Mouse (Mus musculus) CD4-positive, CD25-positive, alpha-beta regulatory T cell, adult 4 months (primary cell): ENCODE data around the gene C8a. TPM values are rescaled to one million over a fixed set of nuclear protein-coding genes. Genes with fewer than 3 reads are reported as not detected.

Experiments used
- ATAC-seq: one replicate; pipeline ENCODE4 v1.8.0; 2017
- polyA plus RNA-seq, 2 experiments: library from polyadenylated mRNA; unstranded; fragments of 100-300 nt; shearing (Covaris generic); gene quantifications; one replicate each; pipeline ENCODE4 v1.2.1; 2017

The C8a gene
- polyA plus RNA-seq, 2 experiments from 2014 or later = not detected

GRCm38 (mm10) chr4:104838342-104838741 is 37.9 kb downstream of the C8a start:
- no peak for ATAC-seq

- ATAC-seq = no peak
These were observed 41.1 kb downstream of the C8a start for GRCm38 (mm10) chr4:104835096-104835495.

DNA sequence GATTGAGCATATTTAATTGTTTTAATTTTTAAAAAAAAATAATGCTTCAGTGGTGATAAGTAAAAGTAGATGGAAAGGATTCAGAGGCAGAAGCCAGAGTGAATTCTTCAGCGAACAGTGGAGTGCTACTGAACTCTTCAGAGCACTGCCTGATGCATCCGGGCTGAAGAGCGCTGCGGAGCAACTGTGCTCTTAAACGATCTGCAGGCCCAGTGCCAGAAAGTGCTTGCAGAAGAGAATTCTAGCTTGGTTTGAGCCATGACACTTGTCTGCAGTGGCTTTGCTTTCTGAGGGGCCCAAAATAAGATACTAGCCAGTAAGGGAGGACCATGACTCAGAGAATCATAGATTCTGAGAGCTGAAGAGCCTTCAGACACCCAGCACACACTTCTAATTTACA is 47.3 kb downstream of the C8a start:
- no peak for ATAC-seq

DNA sequence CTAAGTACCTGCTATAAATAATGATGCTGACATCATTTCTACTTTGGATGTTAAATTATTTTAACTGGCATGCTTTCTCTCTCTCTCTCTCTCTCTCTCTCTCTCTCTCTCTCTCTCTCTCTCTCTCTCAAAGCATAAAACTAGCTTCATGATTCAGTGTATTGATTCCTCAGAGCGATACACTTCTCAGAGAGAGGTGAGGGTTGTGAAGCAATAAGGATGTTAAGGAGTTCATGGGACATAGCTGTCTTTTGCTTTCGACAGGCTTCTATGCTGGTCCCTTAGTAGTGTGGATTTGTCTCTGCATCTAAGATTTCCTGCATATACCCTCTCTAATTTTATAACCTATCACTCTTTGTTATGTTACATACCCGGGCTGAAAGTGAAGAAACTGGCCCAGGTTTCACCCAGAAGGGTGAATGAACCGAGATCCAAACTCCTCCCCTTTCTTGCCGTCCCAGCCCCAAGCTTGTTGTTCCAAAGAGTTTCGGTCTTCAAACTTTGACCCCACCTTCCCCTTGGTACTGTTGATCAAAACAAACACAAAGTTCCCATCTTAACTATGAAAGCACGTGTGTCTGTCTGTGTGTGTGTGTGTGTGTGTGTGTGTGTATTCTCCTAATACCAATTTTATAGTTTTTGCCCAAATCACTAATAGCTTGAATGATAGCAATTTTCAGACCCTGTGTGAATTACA is 51.7 kb downstream of the C8a start:
- no peak for ATAC-seq

DNA sequence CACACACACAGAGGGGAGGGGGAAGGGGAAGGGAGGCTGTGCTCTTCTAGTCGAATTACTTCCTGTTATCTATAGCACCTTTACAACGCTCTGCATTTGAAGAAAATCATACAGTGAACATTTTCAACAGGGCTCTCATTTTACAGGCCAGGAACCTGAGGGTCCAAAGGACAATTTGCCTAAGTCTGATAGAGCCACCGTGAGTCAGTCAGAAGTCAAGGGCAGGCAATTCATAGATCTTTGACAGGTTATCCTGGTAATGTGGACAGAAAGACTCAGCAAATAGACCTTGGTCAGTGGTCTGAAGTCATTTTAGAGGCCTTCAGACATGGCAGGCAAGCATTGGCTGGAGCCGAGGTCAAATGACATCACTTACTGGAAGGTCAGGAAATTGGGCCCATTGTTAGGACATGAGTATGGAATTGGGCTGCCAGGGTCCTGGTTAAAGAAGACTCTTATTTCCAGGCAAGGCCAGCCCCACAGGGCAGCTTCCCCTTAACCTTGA is 52.5 kb downstream of the C8a start:
- ATAC-seq = no peak

- ATAC-seq = no peak
These were observed 56.3 kb downstream of the C8a start for GRCm38 (mm10) chr4:104819891-104820290.

DNA sequence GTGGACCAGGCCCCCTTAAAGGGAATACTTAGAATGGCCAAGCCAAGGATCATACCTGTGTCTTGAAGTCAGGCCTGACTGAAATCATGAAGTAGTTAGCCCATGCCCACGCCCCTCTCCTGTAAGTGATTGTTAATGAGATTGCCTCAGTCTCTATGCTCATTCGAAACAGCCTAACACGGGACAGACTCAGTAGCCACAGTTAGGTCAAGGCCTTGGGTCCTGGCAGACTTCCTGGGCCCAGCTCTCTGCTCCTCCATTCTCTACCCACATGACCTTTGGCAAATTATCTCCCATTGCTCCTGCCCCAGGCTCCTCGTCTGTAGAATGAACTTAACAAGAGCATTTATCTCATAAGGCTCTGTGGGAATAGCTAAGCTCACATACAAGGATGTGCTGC is 57.2 kb downstream of the C8a start:
- no peak for ATAC-seq

GRCm38 (mm10) chr4:104817509-104817908 is 58.7 kb downstream of the C8a start:
- no peak for ATAC-seq

DNA sequence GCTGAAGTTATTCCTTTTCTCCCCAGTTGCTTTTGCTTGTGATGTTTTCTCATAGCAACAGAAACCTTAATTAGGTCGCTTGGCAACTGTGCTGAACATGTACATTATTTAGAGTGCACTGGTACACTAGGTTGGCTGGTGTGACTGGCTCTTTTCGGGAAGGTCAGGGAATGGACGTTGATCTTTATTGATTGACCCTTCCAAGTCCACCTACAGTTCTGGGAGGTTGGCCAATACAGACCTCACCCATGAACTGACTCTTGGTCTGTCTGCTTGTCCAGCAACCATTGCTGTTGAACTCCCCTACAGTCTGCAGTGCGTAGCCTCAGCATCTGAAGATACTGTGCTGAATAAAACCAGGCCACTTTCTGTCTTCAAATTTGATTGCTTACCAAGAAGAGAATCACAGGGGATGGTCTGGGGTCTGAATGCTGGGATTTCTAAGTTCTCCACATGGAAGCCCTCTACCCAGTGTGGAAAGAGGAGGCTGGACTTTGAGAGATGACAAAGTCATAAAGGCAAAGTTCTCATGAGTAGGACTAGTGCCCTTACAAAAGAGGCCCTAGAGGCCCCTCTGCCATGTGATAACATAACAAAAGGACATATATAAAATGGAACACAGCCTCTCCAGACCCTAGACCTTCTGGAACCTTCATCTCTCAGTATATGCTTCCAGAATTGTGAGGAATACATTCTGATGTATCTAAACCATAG is 59.5 kb downstream of the C8a start:
- ATAC-seq = no peak

- ATAC-seq = no peak
These were observed 62.6 kb downstream of the C8a start for GRCm38 (mm10) chr4:104813617-104814016.

DNA sequence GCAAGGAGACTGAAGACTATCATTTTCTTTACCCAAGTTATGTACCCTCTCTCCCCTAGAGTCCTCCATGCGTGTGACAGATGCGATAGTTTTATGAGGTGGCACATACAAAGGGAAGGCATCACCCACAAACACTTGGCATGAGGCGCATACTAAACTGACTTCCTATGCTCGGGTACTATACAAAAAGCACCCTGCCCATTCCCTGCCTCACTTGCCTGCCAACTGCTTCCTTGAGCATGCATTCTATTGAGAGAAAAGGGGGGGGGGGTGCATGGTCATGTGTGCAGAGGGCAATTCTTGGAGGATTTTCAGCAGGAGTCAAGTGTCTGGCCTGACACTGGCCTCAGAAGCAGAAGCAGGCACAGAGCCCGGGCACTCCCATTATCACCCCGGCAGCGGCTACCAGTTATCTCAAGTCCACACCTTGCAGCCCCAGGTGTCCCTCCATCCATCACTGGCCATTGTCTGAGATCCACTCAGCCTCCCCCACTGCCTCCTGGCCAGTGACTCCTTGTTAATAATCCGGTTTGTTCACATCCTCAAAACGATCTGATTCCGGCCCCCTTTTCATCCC is 65.4 kb downstream of the C8a start:
- no peak for ATAC-seq

- ATAC-seq = no peak
These were observed 70.6 kb downstream of the C8a start for GRCm38 (mm10) chr4:104805414-104806257.

- no peak for ATAC-seq
These were observed 72.1 kb downstream of the C8a start for GRCm38 (mm10) chr4:104804100-104804499.

- no peak for ATAC-seq
These were observed 74.6 kb downstream of the C8a start for GRCm38 (mm10) chr4:104801625-104802024.

DNA sequence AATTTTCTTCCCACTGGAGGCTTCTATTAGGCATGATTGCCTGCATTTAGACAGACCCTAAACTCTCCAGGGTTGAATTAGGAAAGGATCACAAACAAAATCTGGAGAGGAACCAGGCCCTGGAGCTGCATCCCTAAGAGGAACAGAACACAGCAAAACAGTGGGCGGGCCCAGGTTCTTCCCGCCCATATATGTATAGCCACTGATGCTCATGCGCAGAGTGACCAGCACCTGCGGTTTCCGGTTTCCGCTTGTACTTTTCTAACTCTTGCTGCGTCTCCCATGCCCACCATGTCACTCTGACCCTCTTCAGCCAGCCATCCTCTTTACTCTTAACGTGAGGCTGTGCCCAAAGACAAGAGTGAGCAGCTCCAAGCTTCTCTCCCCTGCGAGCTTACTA is 77.2 kb downstream of the C8a start:
- ATAC-seq = no peak

- ATAC-seq = no peak
These were observed 84.1 kb downstream of the C8a start for GRCm38 (mm10) chr4:104792111-104792510.

DNA sequence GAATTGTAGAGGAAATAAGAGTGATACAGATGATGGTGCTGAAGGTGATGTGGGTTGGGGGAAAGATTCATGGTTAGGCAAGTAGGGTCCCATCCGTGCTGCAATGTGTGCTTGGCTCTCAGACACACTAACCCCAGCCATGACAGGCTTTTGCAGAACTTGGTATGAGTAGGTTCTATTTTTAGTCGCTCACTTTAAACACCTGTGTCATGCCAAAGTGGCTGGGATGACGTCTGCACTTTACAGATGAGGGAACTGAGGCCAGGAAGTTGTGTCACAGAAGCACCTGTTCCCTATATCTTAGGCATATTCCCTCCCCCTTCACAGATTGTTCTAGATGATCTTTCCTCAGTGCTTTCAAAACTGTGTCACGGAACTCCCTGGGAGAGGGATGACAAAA is 93.9 kb downstream of the C8a start:
- no peak for ATAC-seq

GRCm38 (mm10) chr4:104781441-104781840 is 94.8 kb downstream of the C8a start:
- ATAC-seq = no peak

DNA sequence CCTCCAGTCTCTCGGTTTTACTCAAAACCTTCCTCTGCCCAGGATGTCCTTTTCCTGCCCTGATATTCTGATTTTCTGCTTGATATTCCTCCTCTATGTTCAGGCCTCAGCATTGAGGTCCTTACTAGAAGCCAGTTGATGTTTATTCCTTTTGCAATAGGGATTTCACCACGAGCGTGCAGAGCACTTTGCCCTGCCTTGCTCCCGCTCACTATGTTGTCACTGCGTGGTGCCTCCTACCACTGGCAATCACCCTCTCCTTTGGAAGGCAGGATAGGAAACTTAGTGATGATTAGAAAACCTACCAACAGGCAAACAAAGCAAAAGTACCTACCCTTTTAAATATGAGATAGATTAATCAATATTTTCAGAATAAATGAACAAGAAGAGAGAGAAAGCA is 96.7 kb downstream of the C8a start:
- ATAC-seq = no peak

- ATAC-seq = no peak
These were observed 100.6 kb downstream of the C8a start for GRCm38 (mm10) chr4:104775601-104776000.

DNA sequence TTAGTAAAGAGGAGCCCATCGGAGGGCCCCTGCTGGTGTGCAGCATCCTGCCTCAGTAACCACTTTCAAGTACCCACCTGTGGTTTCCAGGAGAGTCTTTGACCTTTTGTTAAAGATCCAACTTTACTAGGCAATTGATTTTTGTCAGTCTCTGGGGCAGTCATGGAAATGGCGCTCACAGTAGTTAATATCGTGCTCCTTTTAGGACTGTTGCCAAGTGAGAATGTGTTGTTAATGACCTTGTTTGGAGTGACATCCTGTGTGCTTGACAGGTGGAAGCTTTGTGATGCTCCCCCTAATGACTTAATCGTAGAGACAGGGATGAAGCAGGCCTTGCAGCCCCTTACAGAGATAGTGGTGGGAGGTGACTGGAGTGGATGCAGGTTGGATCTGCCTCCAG is 105.9 kb downstream of the C8a start:
- ATAC-seq = no peak

DNA sequence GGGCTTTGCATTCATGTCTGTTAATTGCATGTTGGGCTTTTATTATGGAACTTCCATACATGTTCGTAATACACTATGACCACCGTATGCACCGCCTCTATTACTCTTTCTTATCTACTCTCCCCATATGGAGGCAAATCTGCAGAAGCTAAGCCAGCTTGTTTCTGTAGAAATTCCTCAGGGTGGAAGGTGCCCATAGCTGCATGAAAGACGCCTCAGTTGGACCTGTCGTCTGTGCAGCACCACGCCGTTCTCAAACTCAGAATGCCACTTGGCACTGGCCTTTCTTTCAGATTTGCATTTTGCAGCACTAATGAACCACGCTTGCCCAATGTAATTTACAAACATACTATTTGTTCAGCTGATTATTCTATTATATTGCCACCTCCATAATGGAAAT is 106.6 kb downstream of the C8a start:
- ATAC-seq = no peak

- no peak for ATAC-seq
These were observed 108.0 kb downstream of the C8a start for GRCm38 (mm10) chr4:104768190-104768589.
